Mouse (Mus musculus) embryo, embryonic 10 days (tissue): Measurements from ENCODE around the gene 1700109H08Rik.
"Not testable (repeated sequence)": the region's sequence is repeated elsewhere in the genome, so short reads cannot be mapped to it uniquely, and the experiment has no call there.

ENCODE experiments used
- DNase-seq: peaks from one replicate; pipeline ENCODE4 v3.0.0-alpha.2; 2015; ENCODE audit warnings: low spot score

1700109H08Rik gene

DNA sequence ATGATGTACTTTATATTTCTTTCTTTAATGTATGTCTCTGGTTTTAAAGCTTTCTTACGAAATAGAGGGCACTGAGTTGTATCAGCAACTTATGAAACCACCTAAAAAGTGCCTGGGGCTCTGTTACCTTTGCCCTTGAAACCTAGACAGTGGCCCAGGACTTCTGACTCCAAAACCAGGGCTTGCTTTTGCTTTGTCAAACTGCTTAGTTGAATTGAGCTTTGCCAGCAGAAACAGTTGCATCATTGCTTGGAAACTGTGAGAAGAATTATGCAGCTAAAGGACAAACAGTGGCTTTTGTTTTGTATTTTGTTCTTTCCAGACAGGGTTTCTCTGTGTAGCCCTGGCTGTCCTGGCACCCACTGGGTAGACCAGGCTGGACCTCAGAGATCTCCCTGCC, 28.9 kb downstream of the 1700109H08Rik start:
- DNase-seq = no peak

DNA sequence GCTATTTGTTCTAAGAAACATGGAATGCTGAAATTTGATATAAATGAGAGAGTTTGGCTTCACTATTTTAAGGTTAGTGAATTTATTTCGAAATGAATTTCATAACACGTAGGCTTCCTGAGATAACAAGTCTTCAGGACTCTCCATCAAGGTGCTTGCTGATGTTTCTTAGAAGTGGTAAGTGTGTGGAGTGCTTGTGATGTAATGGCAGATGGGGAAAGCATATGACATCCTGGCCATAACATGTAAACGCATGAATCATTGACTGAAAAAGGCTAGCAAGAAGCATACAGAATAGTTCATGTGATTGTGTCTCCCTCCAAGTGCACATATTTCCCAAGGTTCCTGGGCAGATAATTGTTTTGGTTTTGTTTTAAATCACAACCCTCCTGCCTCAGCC, 29.4 kb downstream of the 1700109H08Rik start:
- no peak for DNase-seq

DNA sequence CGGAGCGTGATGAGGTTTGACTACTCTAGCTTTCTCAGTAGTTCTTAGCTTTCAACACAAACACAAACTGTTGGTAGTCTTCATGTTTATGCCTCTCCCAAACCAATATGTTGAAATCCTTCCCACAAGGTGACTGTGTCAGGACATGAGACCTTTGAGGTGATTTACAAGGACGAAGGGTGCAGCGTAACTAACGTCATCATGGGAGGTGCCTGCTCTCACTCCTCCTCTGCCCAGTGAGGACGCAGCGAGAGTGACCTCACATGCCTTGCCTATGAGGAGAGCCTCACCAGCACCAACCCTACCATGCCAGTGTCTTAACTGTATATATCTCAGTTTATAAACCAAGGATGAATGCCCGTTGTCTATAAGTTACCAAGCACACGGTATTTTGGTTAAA, 35.7 kb downstream of the 1700109H08Rik start:
- no peak for DNase-seq

DNA sequence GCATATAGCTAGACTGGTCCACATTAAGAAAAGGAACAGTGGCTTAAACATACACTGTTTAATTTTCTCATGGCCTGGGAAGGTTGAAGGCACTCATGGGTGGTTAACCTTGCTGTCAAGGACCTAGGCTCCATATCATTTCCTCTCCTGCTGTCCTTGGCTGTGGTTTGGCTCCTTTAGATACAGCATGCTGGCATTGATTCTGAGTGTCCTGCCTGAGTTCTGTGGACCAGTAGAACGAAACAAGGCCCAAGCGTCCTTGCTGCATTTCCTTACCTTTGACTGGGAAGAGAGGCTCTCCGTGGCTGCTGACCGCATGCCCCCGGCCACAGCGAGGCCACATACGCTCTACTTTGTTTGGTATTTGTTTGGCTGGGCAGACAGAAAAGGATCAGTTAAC, 37.9 kb downstream of the 1700109H08Rik start:
- no peak for DNase-seq

DNA sequence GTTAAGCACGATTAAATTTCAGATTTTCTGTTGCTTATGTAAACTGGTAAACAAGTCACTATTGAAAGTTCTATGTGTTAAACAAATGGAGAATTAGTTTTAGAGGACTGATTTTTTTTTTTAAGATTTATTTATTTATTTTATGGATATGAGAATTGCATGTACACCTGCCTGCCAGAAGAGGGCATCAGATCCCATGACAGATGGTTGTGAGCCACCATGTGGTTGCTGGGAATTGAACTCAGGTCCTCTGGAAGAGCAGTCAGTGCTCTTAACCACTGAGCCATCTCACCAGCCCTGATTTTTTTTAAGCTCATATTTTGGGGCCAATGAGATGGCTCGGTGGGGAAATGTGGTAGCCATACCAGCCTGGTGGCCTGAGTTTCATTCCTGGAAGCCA, 40.5 kb downstream of the 1700109H08Rik start:
- DNase-seq = not testable (repeated sequence)

DNA sequence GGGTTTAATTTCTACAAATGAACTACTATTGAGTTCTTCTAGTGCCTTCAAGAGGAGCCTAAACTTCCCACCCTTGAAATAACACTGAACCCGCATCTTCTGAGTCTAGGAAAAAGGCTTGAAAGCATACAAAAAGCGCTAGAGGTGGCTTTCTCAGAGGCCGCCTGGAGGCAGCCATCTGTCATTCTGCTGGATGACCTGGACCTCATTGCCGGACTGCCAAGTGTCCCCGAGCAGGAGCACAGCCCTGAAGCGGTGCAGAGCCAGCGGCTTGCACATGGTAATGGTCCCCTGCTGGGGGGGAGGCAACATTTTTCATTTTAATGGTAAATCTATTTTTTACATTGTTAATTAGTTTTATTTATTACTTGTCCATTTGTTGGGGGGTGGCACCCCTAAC, 49.1 kb downstream of the 1700109H08Rik start:
- DNase-seq = no peak

DNA sequence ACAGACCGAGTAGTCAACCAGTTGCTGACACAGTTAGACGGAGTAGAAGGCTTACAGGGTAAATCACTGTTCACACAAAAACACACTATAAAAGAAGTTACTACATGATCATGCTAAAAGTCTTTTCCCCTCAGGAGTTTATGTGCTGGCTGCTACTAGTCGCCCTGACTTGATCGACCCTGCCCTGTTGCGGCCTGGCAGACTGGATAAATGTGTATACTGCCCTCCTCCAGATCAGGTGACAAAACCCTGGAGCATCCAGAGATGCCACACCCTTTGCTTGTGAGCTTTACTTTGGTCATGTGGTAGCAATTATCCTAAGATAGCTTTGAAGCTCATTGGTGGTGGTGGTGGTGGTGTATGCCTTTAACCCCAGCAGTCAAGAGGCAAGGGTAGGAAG, 58.7 kb downstream of the 1700109H08Rik start:
- no peak for DNase-seq

DNA sequence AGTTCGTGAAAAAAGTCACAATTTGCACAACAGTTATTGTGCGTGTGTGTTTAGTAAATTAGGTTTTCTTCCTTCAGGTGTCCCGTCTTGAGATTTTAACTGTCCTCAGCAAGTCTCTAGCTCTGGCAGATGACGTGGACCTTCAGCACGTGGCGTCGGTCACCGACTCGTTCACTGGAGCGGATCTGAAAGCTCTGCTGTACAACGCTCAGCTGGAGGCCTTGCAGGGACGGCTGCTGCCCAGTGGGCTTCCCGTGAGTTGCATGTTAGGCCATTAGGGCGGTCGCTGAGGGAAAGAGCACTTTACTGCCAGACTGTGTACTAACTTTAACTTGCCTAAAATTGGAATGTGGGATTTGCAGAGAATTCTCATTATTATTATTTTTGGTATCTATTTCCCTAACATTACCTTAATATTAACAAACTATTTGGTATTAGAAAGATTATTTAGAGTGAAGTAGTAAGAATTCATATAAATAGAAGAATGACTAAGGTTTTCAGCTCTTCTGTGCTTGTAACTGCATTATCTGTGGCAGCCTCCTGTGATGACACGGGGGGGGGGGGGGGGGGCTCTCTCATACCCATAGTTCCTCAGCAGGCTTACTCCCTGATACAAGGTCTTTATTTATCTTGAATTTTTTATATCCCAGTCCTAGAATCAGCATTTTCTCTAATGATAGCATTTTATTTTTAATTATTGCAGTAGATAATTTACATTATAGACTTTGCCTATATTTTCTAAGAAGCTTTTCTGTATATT, 60.3 kb downstream of the 1700109H08Rik start:
- DNase-seq = no peak

DNA sequence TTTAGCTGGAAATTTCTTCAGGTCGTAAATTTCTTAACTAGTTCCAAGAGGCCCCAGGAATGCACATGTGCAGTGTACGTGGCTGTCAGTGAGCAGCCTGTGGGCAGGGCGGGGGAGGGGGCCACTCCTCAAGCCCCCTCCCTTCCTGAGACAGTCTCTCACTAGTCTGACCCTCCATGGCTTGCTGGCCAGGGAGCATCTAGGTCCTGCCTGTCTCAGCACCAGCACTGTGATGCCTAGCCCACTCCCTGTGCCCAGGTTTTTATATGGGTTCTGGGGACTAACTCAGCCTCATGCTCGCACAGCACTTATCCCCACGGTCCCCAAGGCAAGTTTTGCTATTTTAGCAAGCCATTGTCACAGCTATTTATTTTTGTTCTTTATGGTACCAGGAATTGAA, 60.9 kb downstream of the 1700109H08Rik start:
- no peak for DNase-seq

DNA sequence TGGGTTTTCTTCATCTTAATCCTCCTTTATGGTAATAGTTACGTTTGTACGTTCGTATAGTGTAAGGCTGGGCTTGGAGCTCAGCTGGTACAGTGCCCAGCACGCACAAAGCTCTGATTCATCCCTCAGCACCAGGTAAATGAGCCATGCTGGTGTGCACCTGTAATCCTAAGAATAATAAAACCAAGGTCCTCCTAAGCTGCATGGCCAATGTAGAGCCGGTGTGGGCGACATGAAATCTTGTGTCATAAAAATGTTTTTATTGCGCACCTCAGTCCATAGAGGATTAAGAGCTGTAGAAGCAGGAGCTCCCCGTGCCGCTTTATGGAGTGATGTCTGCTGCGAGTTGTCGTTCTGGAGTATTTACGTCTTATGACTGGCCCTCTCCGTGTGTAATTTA, 61.9 kb downstream of the 1700109H08Rik start:
- DNase-seq = no peak

DNA sequence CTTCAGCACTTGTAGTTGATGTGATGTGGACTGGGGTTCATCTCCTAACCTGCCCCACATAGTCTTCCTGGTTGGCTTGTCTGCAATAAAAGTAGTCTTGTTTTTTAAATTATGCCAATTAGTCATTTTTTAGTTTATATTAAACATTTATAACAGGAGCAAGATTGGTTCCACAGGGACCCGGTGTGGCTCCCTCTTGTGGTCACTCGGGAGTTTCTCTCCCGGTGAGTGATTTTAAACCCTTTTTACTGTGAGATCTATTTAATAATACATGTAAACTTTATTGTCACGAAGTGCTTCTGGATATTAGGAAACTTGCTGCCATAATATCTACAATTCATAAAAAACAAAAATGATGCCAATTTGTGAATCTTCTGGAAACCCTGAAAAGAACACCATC, 62.6 kb downstream of the 1700109H08Rik start:
- no peak for DNase-seq
